Mouse (Mus musculus) heart, postnatal 0 days (tissue): ENCODE results near the gene Dusp8. TPM values are rescaled to one million over a fixed set of nuclear protein-coding genes. Genes with fewer than 3 reads are reported as not detected.

Source experiments
- ATAC-seq: fragments of 200-750 bp; cut with Nextera tagmentation; 2 replicates; pipeline ENCODE4 v1.8.0; 2017; ENCODE audit warnings: low read depth, moderate number of reproducible peaks, moderate library complexity; ENCODE audit not compliant: insufficient read depth
- DNase-seq: peaks from one replicate; pipeline ENCODE4 v3.0.0-alpha.2; 2016; ENCODE audit warnings: low spot score
- H3K27ac ChIP-seq: fragments of 300-500 bp; sonication (generic); 2 replicates; pipeline ENCODE4 v1.5.1; 2014; ENCODE audit warnings: low read depth, mild to moderate bottlenecking
- H3K27me3 ChIP-seq: fragments of 300-500 bp; sonication (generic); 2 replicates; pipeline ENCODE4 v1.6.1; 2014; ENCODE audit warnings: low read length, mixed read lengths; ENCODE audit not compliant: control insufficient read depth, insufficient read depth
- H3K36me3 ChIP-seq: fragments of 300-500 bp; sonication (generic); replicated peaks from 2 replicates; pipeline ENCODE4 v1.6.1; 2014; ENCODE audit warnings: low read length, mixed read lengths; ENCODE audit not compliant: control insufficient read depth, insufficient read depth
- H3K4me1 ChIP-seq: fragments of 300-500 bp; sonication (generic); 2 replicates; pipeline ENCODE4 v1.6.1; 2014; ENCODE audit warnings: antibody characterized with exemption; ENCODE audit not compliant: control insufficient read depth, insufficient read depth
- H3K4me2 ChIP-seq: fragments of 300-500 bp; sonication (generic); 2 replicates; pipeline ENCODE4 v1.6.1; 2014; ENCODE audit warnings: low read depth, mild to moderate bottlenecking, low read length, moderate library complexity
- H3K4me3 ChIP-seq: fragments of 300-500 bp; sonication (generic); 2 replicates; pipeline ENCODE4 v1.5.1; 2014; ENCODE audit warnings: low read depth, low read length
- H3K9ac ChIP-seq: fragments of 300-500 bp; sonication (generic); replicated peaks from 2 replicates; pipeline ENCODE4 v1.6.1; 2014; ENCODE audit warnings: low read depth, low read length, mixed read lengths
- H3K9me3 ChIP-seq: fragments of 300-500 bp; sonication (generic); replicated peaks from 2 replicates; pipeline ENCODE4 v1.6.1; 2016; ENCODE audit warnings: low read length; ENCODE audit not compliant: control insufficient read depth
- CTCF ChIP-seq: IDR thresholded peaks from 2 replicates; pipeline ENCODE4 v1.5.1; 2016; ENCODE audit warnings: antibody characterized with exemption, control low read depth, low read depth
- EP300 ChIP-seq: IDR thresholded peaks from 2 replicates; pipeline ENCODE4 v1.6.1; 2016; ENCODE audit warnings: antibody characterized with exemption, low read depth
- WGBS: fragments of 180-500 bp; shearing (Covaris S2); extraction: QIAGEN DNeasy Blood & Tissue Kit; methylation state at CpG from one replicate; pipeline ENCODE4 v1.1.7; 2014; 5-methylcytosine and 5-hydroxymethylcytosine counted together
- polyA plus RNA-seq: library from polyadenylated mRNA; unstranded; fragments of >200 nt; fragmentation: Nextera tagmentation; extraction: Ambion mirVana; gene quantifications from 2 replicates; pipeline ENCODE4 v1.2.1, GENCODE M21; 2015
- total RNA-seq: library from RNA; depleted of rRNA; stranded (reverse); fragments of >200 nt; gene quantifications from 2 replicates; pipeline ENCODE4 v1.2.3, GENCODE M21; 2014; ENCODE audit warnings: low replicate concordance

The Dusp8 gene
- total and polyA plus RNA-seq, 2 experiments from 2014 or later = 9.0 to 31.4 TPM

DNA sequence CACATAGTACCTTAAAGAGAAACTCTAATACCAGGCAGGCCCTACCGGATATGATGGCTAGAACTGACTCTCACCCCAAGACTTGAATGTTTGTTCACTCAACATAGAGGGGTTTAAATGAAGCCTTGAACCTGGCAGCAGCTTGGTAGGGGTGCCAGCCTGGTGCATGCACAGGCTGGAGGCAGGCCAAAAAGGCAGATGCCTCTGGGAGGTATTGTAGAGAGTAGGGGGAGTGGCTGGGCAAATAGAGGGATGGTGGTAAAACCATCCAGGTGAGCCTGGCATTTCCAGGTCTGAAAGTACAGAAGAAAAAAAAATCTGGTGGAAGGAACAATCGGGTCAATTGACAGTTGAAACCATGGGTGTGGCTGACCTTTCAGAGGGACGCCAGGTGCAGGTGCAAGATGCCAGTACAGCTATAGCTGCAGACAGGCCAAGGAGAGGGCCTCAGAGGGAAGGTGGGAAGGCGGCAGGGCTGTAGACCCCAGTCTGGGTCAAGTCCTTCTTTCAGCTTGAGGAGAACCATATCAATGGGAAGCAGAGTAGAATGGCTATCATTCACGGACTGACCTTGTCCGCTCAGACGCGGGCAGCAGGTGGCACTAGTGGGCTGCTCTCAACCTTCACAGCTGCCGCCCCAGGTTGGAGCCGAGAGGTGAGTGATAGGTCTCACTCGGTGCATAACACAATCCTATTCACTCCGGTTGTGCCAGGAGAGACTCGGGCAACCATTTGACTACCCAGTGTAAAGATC, 25.0 kb downstream of the Dusp8 start:
- 16% methylated on average over 13 of the region's 13 CpGs for WGBS
- H3K9me3 ChIP-seq = no peaks in the 10 kb centered on the region
- peak; percentile 46 for DNase-seq
- H3K27me3 ChIP-seq = 0 out of 2 replicates have a peak, but pooled peaks cover 2% of the 10 kb centered on the region
- peaks cover 15% of the 10 kb centered on the region; the same call in 1 of the 2 replicates for H3K4me1 ChIP-seq
- peak overlapping the region; percentile 45 for H3K4me2 ChIP-seq
- no peak overlapping the region for H3K27ac ChIP-seq
- H3K9ac ChIP-seq = no peak overlapping the region
- H3K4me3 ChIP-seq = 0 out of 2 replicates have a peak overlapping the region, but pooled peaks have one; percentile 9
- H3K36me3 ChIP-seq = no peaks in the 10 kb centered on the region
- ATAC-seq = peak; percentile 81
- no peak for TF ChIP-seq EP300
- TF ChIP-seq CTCF = peak; percentile 81

DNA sequence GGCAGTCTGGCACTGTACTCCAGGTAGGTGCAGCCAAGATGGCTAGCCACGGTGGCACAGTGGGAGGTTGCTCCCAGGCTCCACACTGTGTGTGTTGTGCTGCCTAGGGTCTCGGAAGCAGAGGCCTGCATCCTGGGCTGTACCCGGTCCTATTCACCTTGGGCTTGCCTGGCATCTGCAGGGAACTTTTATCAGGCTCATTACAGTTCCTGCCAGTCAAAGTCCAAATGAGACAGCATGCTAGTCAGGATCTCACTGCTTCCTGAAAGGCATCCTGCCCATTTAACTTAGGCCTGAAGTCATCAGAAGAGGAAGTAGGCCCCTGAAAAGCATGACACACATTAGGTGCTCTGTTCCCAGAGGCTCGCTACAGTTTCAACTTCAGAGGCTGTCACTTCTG, 27.2 kb downstream of the Dusp8 start:
- H3K9ac ChIP-seq = no peak overlapping the region
- H3K9me3 ChIP-seq = no peaks in the 10 kb centered on the region
- DNase-seq (no peak), ATAC-seq (no peak)
- H3K27me3 ChIP-seq = 0 out of 2 replicates have a peak, but pooled peaks cover 2% of the 10 kb centered on the region
- H3K36me3 ChIP-seq = no peaks in the 10 kb centered on the region
- TF ChIP-seq EP300 (no peak), CTCF (no peak)
- no peak overlapping the region for H3K4me2 ChIP-seq
- WGBS = 46% methylated on average over 4 of the region's 4 CpGs
- 0 out of 2 replicates have a peak, but pooled peaks cover 7% of the 10 kb centered on the region for H3K4me1 ChIP-seq
- no peak overlapping the region for H3K4me3 ChIP-seq
- H3K27ac ChIP-seq = no peak overlapping the region

DNA sequence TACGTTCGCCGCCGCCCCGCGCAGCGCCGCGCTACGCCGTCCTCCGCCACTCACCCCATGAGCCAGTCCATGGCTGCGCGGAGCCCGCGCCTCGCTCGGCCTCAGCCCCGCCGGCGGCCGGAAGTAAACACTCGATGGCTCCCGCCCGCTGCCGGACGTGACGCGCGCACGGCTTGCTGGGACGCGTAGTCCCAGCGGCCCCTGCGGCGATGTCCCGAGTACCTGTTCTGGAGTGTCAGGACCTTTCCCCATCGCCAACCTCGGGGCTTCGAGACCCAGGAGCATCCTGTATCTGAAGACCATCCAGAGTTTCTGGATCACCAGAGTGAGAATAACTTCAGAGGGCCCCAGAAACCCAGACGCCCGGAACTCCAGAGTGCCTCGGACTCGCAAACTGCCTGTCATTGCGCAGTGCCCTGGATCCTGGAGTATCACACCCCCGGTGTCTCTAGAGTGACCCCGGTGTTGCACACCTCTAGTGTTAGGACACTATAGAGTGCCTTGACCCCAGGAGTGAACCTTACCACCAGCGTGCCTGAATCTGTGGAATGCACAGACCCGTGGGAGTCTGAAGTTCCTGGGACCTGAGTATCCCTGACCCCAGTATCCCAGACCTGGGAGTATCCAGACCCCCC, 34.6 kb downstream of the Dusp8 start, which contains the start of gene Mob2:
Gene Mob2, minus strand, starts transcription at position 135 of the 635 bp plus-strand sequence.
- DNase-seq = peak; percentile 73
- no peak for TF ChIP-seq CTCF
- TF ChIP-seq EP300 = no peak
- no peaks in the 10 kb centered on the region for H3K27me3 ChIP-seq
- H3K4me3 ChIP-seq = peak within 1 kb of the TSS; percentile 95
- peak within 1 kb of the TSS; percentile 91 for H3K27ac ChIP-seq
- H3K9me3 ChIP-seq = no peaks in the 10 kb centered on the region
- H3K4me2 ChIP-seq = peak within 1 kb of the TSS; percentile 75
- peak within 1 kb of the TSS; percentile 95 for H3K9ac ChIP-seq
- ATAC-seq = peak; percentile 95
- 0% methylated on average over 35 of the region's 49 CpGs for WGBS
- peaks cover 30% of the 10 kb centered on the region for H3K4me1 ChIP-seq
- 0 out of 2 replicates have a peak, but pooled peaks cover 5% of the 10 kb centered on the region for H3K36me3 ChIP-seq

DNA sequence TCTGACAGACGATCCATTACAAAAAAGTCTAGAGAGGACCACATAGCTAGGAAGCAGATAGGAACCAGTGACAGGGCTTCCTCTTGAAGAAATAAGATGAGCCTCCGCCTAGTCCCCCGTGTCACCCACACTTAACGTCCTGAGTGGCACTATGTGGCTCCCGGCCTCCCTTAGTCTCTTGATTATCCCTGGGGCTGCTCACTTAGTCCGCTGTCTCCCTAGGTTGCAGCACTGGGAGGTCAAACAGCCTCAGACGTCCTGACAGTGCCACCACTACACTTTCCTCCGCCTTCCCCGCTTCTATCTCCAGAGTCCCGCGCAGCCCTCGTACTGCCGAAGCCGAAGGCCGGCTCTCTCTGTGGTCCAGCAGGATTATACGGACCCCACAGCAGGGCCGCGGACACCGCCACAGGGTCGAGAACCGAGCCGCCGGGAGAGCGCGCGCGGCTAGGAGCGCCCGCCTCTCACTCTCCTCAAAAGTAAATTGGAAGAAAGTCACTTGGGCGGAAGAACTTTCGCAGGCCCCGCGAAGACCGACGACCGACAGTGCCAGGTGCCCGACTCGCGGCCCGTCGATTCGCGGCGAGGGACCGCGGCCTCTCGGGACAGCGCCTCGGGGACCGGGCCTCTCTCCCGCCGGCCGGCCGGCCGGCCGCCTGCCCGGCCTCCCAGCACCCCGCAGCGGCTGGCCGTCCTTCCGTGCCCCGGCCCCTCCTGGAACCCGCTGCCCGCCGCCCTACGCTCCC, 35.3 kb downstream of the Dusp8 start:
- ATAC-seq = peak; percentile 53
- Histone ChIP-seq H3K27me3 (no peaks in the 10 kb centered on the region), H3K4me2 (peak overlapping the region; percentile 75), H3K4me3 (peak overlapping the region; percentile 95), H3K36me3 (0 out of 2 replicates have a peak, but pooled peaks cover 5% of the 10 kb centered on the region), H3K27ac (peak overlapping the region; percentile 91), H3K9ac (peak overlapping the region; percentile 95), H3K9me3 (no peaks in the 10 kb centered on the region), H3K4me1 (peaks cover 36% of the 10 kb centered on the region)
- TF ChIP-seq EP300 = no peak
- TF ChIP-seq CTCF = no peak
- no peak for DNase-seq
- under 1% methylated on average over 53 of the region's 66 CpGs for WGBS

DNA sequence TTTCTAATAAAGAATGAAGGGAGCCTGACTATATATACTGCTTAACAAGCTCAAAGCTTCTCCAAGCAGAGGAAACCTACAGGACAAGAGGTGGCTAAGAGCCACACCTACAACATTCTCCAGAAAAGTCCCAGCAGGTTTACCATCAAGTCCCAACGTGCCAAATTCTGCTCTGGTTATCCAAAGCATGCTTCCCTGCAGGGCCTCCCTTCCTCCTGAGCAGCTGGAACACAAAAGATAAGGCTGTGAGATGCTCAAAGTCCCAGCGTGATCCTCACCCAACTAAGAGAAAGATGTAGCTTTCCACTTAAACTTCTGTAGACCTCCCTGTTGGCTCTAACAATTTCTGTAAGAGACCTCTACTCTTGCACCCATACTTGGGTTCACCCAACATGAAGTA, 36.6 kb downstream of the Dusp8 start:
- DNase-seq (no peak), ATAC-seq (no peak)
- Histone ChIP-seq H3K27ac (no peak overlapping the region), H3K9me3 (no peaks in the 10 kb centered on the region), H3K27me3 (no peaks in the 10 kb centered on the region), H3K4me1 (peaks cover 39% of the 10 kb centered on the region), H3K4me2 (no peak overlapping the region), H3K36me3 (0 out of 2 replicates have a peak, but pooled peaks cover 16% of the 10 kb centered on the region), H3K9ac (no peak overlapping the region), H3K4me3 (no peak overlapping the region)
- TF ChIP-seq EP300 = no peak
- TF ChIP-seq CTCF = no peak
- 12% methylated on average over 2 of the region's 2 CpGs for WGBS
